Mouse (Mus musculus): ENCODE data around the gene Hvcn1. TPM values are rescaled to one million over a fixed set of nuclear protein-coding genes. Genes with fewer than 3 reads are reported as not detected.

Gene Hvcn1
- polyA plus RNA-seq, 1 experiment from 2014 or later = 7.9 TPM

GRCm38 (mm10) chr5:122190465-122190864 lies 16.1 kb upstream of the Hvcn1 start:
- Histone ChIP-seq H3K4me1 (ENCODE audit: control insufficient read depth, insufficient read depth, low read length) (no peaks in the 10 kb centered on the region), H3K27me3 (replicated peaks; ENCODE audit: control insufficient read depth, insufficient read depth, low read length) (no peaks in the 10 kb centered on the region), H3K27ac (replicated peaks; ENCODE audit: low read depth, low read length) (no peak overlapping the region), H3K4me3 (ENCODE audit: low read depth, low read length) (no peak overlapping the region), H3K4me2 (ENCODE audit: low read depth, low read length) (no peak overlapping the region), H3K36me3 (ENCODE audit: control insufficient read depth, insufficient read depth, low read length) (no peaks in the 10 kb centered on the region), H3K9me3 (ENCODE audit: control insufficient read depth, low read length) (no peaks in the 10 kb centered on the region), H3K9ac (ENCODE audit: low read depth, low read length) (no peak overlapping the region)
- ATAC-seq (ENCODE audit: low read depth) (no peak), DNase-seq (ENCODE audit: low spot score) (no peak)
- 43% methylated on average over 7 of the region's 7 CpGs for WGBS

- DNase-seq (ENCODE audit: low spot score) = no peak
- Histone ChIP-seq H3K4me3 (ENCODE audit: low read depth, low read length) (no peak overlapping the region), H3K27me3 (replicated peaks; ENCODE audit: control insufficient read depth, insufficient read depth, low read length) (no peaks in the 10 kb centered on the region), H3K27ac (replicated peaks; ENCODE audit: low read depth, low read length) (no peak overlapping the region), H3K9ac (ENCODE audit: low read depth, low read length) (no peak overlapping the region), H3K4me2 (ENCODE audit: low read depth, low read length) (no peak overlapping the region), H3K4me1 (ENCODE audit: control insufficient read depth, insufficient read depth, low read length) (no peaks in the 10 kb centered on the region), H3K9me3 (ENCODE audit: control insufficient read depth, low read length) (no peaks in the 10 kb centered on the region), H3K36me3 (ENCODE audit: control insufficient read depth, insufficient read depth, low read length) (no peaks in the 10 kb centered on the region)
- WGBS = 80% methylated on average over 12 of the region's 12 CpGs
- ATAC-seq (ENCODE audit: low read depth) = no peak
Measured at GRCm38 (mm10) chr5:122191269-122192063, 15.1 kb upstream of the Hvcn1 start.

DNA sequence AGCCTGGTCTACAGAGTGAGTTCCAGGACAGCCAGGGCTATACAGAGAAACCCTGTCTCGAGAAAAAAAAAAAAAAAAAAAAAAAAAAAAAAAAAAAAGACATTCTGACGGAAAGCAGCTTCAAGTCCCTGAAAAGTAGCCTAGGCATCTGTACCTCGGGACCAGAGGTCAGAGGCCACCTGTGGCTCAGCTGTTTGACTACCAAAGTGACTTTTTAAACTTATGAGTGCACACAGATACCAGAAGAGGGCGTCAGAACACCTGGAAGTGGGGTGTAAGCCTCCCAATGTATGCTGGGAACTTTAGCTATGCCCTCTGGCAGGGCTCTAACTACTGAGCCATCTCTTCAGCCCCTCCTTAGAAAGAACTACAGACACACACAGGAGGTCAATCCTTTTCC lies 14.3 kb upstream of the Hvcn1 start:
- 38% methylated on average over 3 of the region's 4 CpGs for WGBS
- no peaks in the 10 kb centered on the region for H3K9me3 ChIP-seq (ENCODE audit: control insufficient read depth, low read length)

GRCm38 (mm10) chr5:122200872-122201271 lies 5.7 kb upstream of the Hvcn1 start:
- ATAC-seq (ENCODE audit: low read depth) = no peak
- 0 out of 2 replicates have a peak, but pooled peaks cover 2% of the 10 kb centered on the region for H3K9me3 ChIP-seq (ENCODE audit: control insufficient read depth, low read length)
- no peaks in the 10 kb centered on the region for H3K4me1 ChIP-seq (ENCODE audit: control insufficient read depth, insufficient read depth, low read length)
- H3K9ac ChIP-seq (ENCODE audit: low read depth, low read length) = no peak overlapping the region
- H3K36me3 ChIP-seq (ENCODE audit: control insufficient read depth, insufficient read depth, low read length) = no peaks in the 10 kb centered on the region
- no peak overlapping the region for H3K4me2 ChIP-seq (ENCODE audit: low read depth, low read length)
- no peak overlapping the region for H3K27ac ChIP-seq (replicated peaks; ENCODE audit: low read depth, low read length)
- no peak overlapping the region for H3K4me3 ChIP-seq (ENCODE audit: low read depth, low read length)
- no peak for DNase-seq (ENCODE audit: low spot score)
- no peaks in the 10 kb centered on the region for H3K27me3 ChIP-seq (replicated peaks; ENCODE audit: control insufficient read depth, insufficient read depth, low read length)
- WGBS = 88% methylated on average over 4 of the region's 4 CpGs

More for the DNA sequence above, 14.3 kb upstream of the Hvcn1 start:
- no peak overlapping the region for H3K4me3 ChIP-seq (ENCODE audit: low read depth, low read length)
- DNase-seq (ENCODE audit: low spot score) = no peak
- H3K9ac ChIP-seq (ENCODE audit: low read depth, low read length) = no peak overlapping the region
- no peak overlapping the region for H3K27ac ChIP-seq (replicated peaks; ENCODE audit: low read depth, low read length)
- ATAC-seq (ENCODE audit: low read depth) = no peak
- no peaks in the 10 kb centered on the region for H3K27me3 ChIP-seq (replicated peaks; ENCODE audit: control insufficient read depth, insufficient read depth, low read length)
- H3K36me3 ChIP-seq (ENCODE audit: control insufficient read depth, insufficient read depth, low read length) = no peaks in the 10 kb centered on the region
- no peaks in the 10 kb centered on the region for H3K4me1 ChIP-seq (ENCODE audit: control insufficient read depth, insufficient read depth, low read length)
- H3K4me2 ChIP-seq (ENCODE audit: low read depth, low read length) = no peak overlapping the region

GRCm38 (mm10) chr5:122201904-122202303 lies 4.7 kb upstream of the Hvcn1 start:
- ATAC-seq (ENCODE audit: low read depth) = no peak
- Histone ChIP-seq H3K27me3 (replicated peaks; ENCODE audit: control insufficient read depth, insufficient read depth, low read length) (no peaks in the 10 kb centered on the region), H3K9ac (ENCODE audit: low read depth, low read length) (no peak overlapping the region), H3K27ac (replicated peaks; ENCODE audit: low read depth, low read length) (no peak overlapping the region), H3K4me2 (ENCODE audit: low read depth, low read length) (no peak overlapping the region), H3K4me1 (ENCODE audit: control insufficient read depth, insufficient read depth, low read length) (no peaks in the 10 kb centered on the region), H3K36me3 (ENCODE audit: control insufficient read depth, insufficient read depth, low read length) (no peaks in the 10 kb centered on the region), H3K4me3 (ENCODE audit: low read depth, low read length) (no peak overlapping the region), H3K9me3 (ENCODE audit: control insufficient read depth, low read length) (0 out of 2 replicates have a peak, but pooled peaks cover 2% of the 10 kb centered on the region)
- 89% methylated on average over 6 of the region's 6 CpGs for WGBS
- DNase-seq (ENCODE audit: low spot score) = no peak

GRCm38 (mm10) chr5:122204180-122204579 lies 2.4 kb upstream of the Hvcn1 start:
- 0 out of 2 replicates have a peak, but pooled peaks cover 2% of the 10 kb centered on the region for H3K9me3 ChIP-seq (ENCODE audit: control insufficient read depth, low read length)
- DNase-seq (ENCODE audit: low spot score) (no peak), ATAC-seq (ENCODE audit: low read depth) (no peak)
- no peak overlapping the region for H3K27ac ChIP-seq (replicated peaks; ENCODE audit: low read depth, low read length)
- H3K36me3 ChIP-seq (ENCODE audit: control insufficient read depth, insufficient read depth, low read length) = no peaks in the 10 kb centered on the region
- H3K4me3 ChIP-seq (ENCODE audit: low read depth, low read length) = no peak overlapping the region
- H3K4me2 ChIP-seq (ENCODE audit: low read depth, low read length) = no peak overlapping the region
- peaks cover 5% of the 10 kb centered on the region for H3K4me1 ChIP-seq (ENCODE audit: control insufficient read depth, insufficient read depth, low read length)
- no peaks in the 10 kb centered on the region for H3K27me3 ChIP-seq (replicated peaks; ENCODE audit: control insufficient read depth, insufficient read depth, low read length)
- H3K9ac ChIP-seq (ENCODE audit: low read depth, low read length) = no peak overlapping the region
- 61% methylated on average over 2 of the region's 2 CpGs for WGBS

GRCm38 (mm10) chr5:122208909-122209308 lies 2.3 kb downstream of the Hvcn1 start:
- H3K4me2 ChIP-seq (ENCODE audit: low read depth, low read length) = peak overlapping the region; percentile 58
- DNase-seq (ENCODE audit: low spot score) (no peak), ATAC-seq (ENCODE audit: low read depth) (no peak)
- H3K9me3 ChIP-seq (ENCODE audit: control insufficient read depth, low read length) = no peaks in the 10 kb centered on the region
- H3K27me3 ChIP-seq (replicated peaks; ENCODE audit: control insufficient read depth, insufficient read depth, low read length) = no peaks in the 10 kb centered on the region
- H3K4me3 ChIP-seq (ENCODE audit: low read depth, low read length) = 0 out of 2 replicates have a peak overlapping the region, but pooled peaks have one; percentile 41
- 38% methylated on average over 6 of the region's 6 CpGs for WGBS
- H3K9ac ChIP-seq (ENCODE audit: low read depth, low read length) = peak overlapping the region; percentile 63
- peaks cover 8% of the 10 kb centered on the region for H3K4me1 ChIP-seq (ENCODE audit: control insufficient read depth, insufficient read depth, low read length)
- H3K27ac ChIP-seq (replicated peaks; ENCODE audit: low read depth, low read length) = peak overlapping the region; percentile 46
- no peaks in the 10 kb centered on the region for H3K36me3 ChIP-seq (ENCODE audit: control insufficient read depth, insufficient read depth, low read length)

GRCm38 (mm10) chr5:122209591-122210368 lies 3.2 kb downstream of the Hvcn1 start:
- Histone ChIP-seq H3K36me3 (ENCODE audit: control insufficient read depth, insufficient read depth, low read length) (no peaks in the 10 kb centered on the region), H3K27me3 (replicated peaks; ENCODE audit: control insufficient read depth, insufficient read depth, low read length) (no peaks in the 10 kb centered on the region), H3K27ac (replicated peaks; ENCODE audit: low read depth, low read length) (peak overlapping the region; percentile 46; the same call in 1 of the 2 replicates), H3K4me3 (ENCODE audit: low read depth, low read length) (peak overlapping the region; percentile 41), H3K4me1 (ENCODE audit: control insufficient read depth, insufficient read depth, low read length) (peaks cover 8% of the 10 kb centered on the region), H3K9ac (ENCODE audit: low read depth, low read length) (peak overlapping the region; percentile 63), H3K9me3 (ENCODE audit: control insufficient read depth, low read length) (no peaks in the 10 kb centered on the region), H3K4me2 (ENCODE audit: low read depth, low read length) (peak overlapping the region; percentile 58)
- 2% methylated on average over 19 of the region's 21 CpGs for WGBS
- DNase-seq (ENCODE audit: low spot score) (peak; percentile 92), ATAC-seq (ENCODE audit: low read depth) (peak; percentile 91)

Measured in embryonic facial prominence, embryonic 14.5 days (tissue).